Mouse (Mus musculus): ENCODE measurements around the gene Gm35315.
"Not testable (repeated sequence)": the region's sequence is repeated elsewhere in the genome, so short reads cannot be mapped to it uniquely, and the experiment has no call there.

The Gm35315 gene

DNA sequence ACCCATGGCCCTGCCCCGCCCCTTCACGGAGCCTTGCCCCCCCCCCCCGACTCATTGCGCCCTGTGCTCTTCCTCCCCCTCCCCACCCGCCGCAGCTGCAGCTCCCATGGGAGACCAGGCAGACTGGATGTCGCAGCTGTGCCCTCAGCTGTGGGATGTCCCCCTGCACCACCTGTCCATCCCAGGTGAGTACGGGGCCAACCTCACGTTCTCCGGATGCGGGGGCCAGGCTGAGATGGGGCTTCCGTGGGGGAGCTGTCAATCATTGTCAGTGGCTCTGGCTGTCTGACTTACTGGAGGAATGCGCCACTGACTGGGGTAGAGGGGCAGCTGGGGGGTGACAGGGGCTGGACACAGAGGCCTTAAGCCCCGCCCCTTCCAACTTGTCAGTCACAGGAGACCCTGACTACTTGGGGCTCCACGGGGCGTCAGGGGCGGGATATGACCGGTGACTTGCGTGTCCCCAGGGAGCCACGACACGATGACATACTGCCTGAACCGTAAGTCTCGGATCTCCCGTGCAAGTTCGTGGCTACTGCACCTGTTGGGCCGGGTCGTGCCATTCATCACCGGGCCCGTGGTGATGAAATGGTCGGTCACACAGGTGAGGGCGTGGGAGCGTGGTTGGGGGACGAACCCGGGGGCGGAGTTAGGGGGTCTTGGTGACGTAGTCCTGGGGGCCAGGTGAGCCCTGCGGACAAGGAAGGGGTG lies 6.9 kb upstream of the Gm35315 start:
- peak; percentile 68 for DNase-seq

GRCm38 (mm10) chr5:110099656-110100580 lies 5.7 kb upstream of the Gm35315 start, which contains the start of gene Plcxd1:
TSS of gene Plcxd1 (plus strand) at chr5:110099969.
- peak; percentile 51 for DNase-seq

DNA sequence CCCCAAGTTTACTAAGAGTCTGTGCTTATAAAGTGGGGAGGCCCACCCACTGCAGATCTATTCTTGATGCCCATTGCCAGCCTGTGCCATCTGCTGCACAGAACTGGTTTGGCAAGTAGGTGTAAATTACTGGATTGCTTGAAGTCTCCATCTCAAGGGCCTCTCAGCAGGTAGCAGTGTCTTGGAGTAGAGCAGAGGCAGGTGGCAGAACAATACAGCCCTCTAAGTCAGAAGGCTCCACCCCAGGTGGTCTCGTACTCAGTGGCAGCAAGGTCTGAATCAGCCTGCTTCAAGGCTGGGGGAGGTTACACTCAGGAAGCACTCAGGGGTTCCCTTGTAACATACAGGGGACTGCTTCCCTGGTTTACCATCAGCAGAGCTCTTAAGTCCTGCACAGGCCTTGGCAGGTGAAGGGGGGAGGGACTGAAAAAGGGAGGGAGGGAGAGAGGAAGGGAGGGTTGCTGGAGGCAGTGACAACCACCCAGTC lies 4.8 kb upstream of the Gm35315 start:
- peak; percentile 48 for DNase-seq

GRCm38 (mm10) chr5:110094847-110095213 lies 610 bp upstream of the Gm35315 start:
- DNase-seq = no peak

GRCm38 (mm10) chr5:110091546-110091945 lies 2.7 kb downstream of the Gm35315 start:
- DNase-seq = no peak

DNA sequence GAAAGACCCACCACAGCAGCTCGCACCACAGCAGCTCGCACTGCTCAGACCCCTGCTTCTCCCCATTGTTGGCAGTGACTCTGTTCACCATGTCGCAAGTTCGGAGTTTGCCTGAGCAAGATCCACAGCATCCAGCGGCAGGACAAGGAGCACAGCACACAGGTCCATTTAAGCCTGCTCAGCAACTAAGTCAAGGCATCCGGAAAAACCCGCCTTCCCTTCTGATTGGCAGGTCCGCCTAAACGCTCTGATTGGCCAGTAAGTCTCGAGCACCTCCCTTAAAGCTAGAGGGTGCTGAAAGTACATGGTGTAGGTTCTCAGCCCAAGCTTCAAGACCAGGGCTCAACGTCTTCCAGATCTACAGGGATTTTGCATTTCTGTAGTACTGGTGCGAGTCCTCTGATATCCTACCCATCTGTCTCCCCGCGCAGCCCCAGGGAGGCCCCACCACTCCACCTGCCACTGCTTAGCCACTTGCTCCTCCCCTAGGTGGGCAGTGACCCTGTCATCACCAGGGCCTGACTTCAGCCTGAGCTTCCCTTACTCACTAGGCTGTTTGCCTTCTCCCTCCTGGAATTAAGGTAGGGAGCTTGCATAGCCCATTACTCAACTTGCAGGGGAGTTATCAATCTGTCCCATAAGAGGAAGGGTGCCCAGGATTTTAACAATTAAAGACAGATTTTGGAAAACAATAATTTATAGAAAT lies 7.9 kb downstream of the Gm35315 start:
- no peak for DNase-seq

GRCm38 (mm10) chr5:110082961-110083360 lies 11.3 kb downstream of the Gm35315 start:
- DNase-seq = no peak

DNA sequence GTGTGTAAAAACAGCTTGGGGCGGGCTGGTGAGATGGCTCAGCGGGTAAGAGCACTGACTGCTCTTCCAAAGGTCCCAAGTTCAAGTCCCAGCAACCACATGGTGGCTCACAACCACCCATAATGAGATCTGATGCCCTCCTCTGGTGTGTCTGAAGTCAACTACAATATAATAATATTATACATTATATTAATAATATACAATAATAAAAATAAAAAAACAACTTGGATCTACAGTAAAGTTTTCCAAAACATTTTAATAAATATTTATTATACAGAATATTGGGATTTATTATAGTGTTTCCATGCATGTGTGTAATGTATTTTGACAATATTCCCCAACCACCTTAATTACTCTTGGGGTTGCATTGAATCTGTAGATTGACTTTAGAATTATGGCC lies 21.8 kb downstream of the Gm35315 start, which contains the start of gene Gm17655:
Gene Gm17655, minus strand, starts transcription at position 101 of the 400 bp plus-strand sequence.
- not testable (repeated sequence) for DNase-seq

DNA sequence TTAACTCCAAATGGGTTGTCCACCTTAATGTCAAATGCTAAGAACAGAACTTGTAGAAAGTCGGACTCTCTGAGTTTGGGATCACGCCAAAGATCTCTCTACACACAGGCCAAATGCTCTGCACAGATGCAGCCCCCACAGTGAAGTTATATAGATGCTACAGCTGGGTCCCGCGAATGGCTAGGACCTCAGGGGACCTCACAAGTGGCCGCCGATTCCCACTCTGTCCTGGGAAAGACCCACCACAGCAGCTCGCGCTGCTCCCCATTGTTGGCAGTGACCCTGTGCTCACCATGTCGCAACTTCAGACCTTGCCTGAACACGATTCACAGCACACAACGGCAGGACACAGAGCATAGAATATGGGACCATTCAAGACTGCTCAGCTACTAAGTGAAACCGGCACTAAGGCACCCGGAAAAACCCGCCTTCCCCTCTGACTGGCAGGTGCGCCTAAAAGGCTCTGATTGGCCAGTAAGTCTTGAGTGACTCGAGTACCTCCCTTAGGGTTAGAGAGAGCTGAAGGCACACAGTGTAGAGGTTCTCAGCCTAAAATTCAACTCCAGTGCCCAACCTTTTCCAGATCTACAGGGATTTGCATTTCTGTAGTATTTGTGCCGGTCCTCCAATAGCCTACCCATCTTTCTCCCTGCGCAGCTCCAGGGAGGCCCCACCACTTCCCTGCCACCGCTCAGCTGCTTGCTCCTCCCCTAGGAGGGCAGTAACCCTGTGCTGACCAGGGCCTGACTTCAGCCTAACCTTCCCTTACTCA lies 36.4 kb downstream of the Gm35315 start:
- DNase-seq = peak; percentile 88

Measured in cerebellum, adult 9-10 months (tissue).